Mouse (Mus musculus) ES-Bruce4 (cell line): ENCODE measurements around the gene Mydgf.

Experiments
- CTCF ChIP-seq: IDR thresholded peaks from one replicate; pipeline ENCODE4 v1.8.1; 2011; ENCODE audit warnings: low read depth, low read length
- POLR2A ChIP-seq: IDR thresholded peaks from one replicate; pipeline ENCODE4 v1.8.1; 2011; ENCODE audit warnings: low read length; ENCODE audit not compliant: insufficient read depth

DNA sequence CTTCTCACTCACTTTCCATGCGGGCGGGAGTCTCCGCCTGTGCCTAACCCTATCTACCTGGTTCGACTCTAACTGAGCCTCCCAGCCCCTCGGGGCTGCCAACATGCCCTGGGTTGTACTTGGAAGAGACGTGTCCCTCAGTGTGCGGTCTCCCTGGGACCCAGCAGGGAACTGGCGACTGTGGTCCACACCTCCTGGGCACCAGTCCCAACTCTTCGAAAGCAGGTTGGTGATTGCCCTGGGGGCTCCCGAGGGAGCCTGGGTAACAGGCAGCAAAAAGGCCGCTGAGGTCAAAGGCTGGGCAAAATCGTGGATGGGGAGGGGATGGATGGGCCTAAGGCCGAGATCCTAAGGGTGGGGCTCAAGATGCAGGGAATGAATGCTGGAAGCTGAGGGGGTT, 34.0 kb upstream of the Mydgf start:
- TF ChIP-seq POLR2A = no peak
- TF ChIP-seq CTCF = no peak
